Mouse (Mus musculus) stomach, embryonic 16.5 days (tissue): ENCODE measurements around the gene Sec14l3. TPM values are rescaled to one million over a fixed set of nuclear protein-coding genes. Genes with fewer than 3 reads are reported as not detected.

Experiments
- ATAC-seq: fragments of 200-750 bp; cut with Nextera tagmentation; 2 replicates; pipeline ENCODE4 v1.8.0; 2017; ENCODE audit warnings: moderate number of reproducible peaks, moderate TSS enrichment; ENCODE audit not compliant: insufficient read depth, low FRiP score
- H3K27ac ChIP-seq: fragments of 300-500 bp; sonication (generic); 2 replicates; pipeline ENCODE4 v1.5.1; 2014; ENCODE audit warnings: low read length
- H3K27me3 ChIP-seq: fragments of 300-500 bp; sonication (generic); 2 replicates; pipeline ENCODE4 v1.6.1; 2014; ENCODE audit warnings: low read length, control low read depth, mixed read lengths; ENCODE audit not compliant: control insufficient read depth, insufficient read depth
- H3K36me3 ChIP-seq: fragments of 300-500 bp; sonication (generic); 2 replicates; pipeline ENCODE4 v1.6.1; 2014; ENCODE audit warnings: low read length; ENCODE audit not compliant: control insufficient read depth, insufficient read depth
- H3K4me1 ChIP-seq: fragments of 300-500 bp; sonication (generic); 2 replicates; pipeline ENCODE4 v1.6.1; 2014; ENCODE audit warnings: low read length, control low read depth, mixed read lengths; ENCODE audit not compliant: control insufficient read depth, insufficient read depth
- H3K4me2 ChIP-seq: fragments of 300-500 bp; sonication (generic); 2 replicates; pipeline ENCODE4 v1.6.1; 2014; ENCODE audit warnings: low read depth, low read length, mixed read lengths
- H3K4me3 ChIP-seq: fragments of 300-500 bp; sonication (generic); replicated peaks from 2 replicates; pipeline ENCODE4 v1.5.1; 2014; ENCODE audit warnings: mild to moderate bottlenecking, low read length
- H3K9ac ChIP-seq: fragments of 300-500 bp; sonication (generic); 2 replicates; pipeline ENCODE4 v1.6.1; 2014; ENCODE audit warnings: low read length
- H3K9me3 ChIP-seq: fragments of 300-500 bp; sonication (generic); replicated peaks from 2 replicates; pipeline ENCODE4 v1.6.1; 2016; ENCODE audit warnings: low read length, control low read depth; ENCODE audit not compliant: control insufficient read depth
- WGBS: fragments of 180-500 bp; shearing (Covaris S2); extraction: QIAGEN DNeasy Blood & Tissue Kit; methylation state at CpG from one replicate; pipeline ENCODE4 v1.1.7; 2014; 5-methylcytosine and 5-hydroxymethylcytosine counted together
- polyA plus RNA-seq: library from polyadenylated mRNA; unstranded; fragments of >200 nt; fragmentation: Nextera tagmentation; extraction: Ambion mirVana; gene quantifications from 2 replicates; pipeline ENCODE4 v1.2.1, GENCODE M21; 2015

The Sec14l3 gene
- polyA plus RNA-seq, 1 experiment from 2014 or later = 0.15 TPM

DNA sequence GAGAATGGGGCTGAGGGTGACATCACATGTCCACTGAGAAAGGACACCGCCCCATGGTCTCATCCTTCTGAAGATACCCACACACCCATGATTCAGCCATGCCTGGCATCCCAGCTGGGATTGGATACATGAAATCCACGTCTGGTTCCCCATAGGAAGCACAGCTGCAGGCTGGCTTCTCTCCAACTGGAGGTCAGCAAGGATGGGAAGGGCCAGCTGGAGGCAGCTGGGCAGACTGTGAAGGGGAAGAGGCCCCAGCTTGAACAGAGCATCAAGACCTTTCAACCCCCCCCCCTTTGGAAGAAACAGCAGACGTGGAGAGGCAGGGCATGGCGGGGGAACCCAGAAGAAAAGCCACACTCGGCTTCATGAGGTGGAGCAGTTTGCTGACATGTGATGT is 18.1 kb upstream of the Sec14l3 start:
- Histone ChIP-seq H3K9ac (no peak overlapping the region), H3K27me3 (no peaks in the 10 kb centered on the region), H3K4me1 (no peaks in the 10 kb centered on the region), H3K4me3 (no peak overlapping the region), H3K36me3 (no peaks in the 10 kb centered on the region), H3K27ac (no peak overlapping the region), H3K9me3 (no peaks in the 10 kb centered on the region), H3K4me2 (no peak overlapping the region)
- 57% methylated on average over 5 of the region's 5 CpGs for WGBS
- ATAC-seq = peak; percentile 37; the same call in 1 of the 2 replicates

DNA sequence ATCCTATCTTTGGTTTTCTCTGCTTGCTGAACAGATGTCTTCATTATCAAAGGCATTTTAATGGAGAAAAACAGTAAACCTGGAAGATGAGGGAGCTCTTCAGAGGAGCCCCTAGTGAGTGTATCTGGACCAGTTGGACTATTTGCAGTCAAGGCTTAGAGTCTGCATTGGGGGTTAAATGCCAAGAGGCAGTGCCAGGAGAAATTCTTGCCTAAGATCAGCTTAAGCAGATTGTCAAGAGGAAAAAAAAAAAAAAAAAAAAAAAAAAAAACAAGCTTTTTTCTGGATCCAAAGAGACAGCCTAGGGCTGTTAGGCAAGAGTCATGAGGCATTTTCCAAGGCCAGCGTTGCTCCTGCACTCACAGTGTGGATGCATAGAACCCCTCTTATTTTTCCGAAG is 16.9 kb upstream of the Sec14l3 start:
- ATAC-seq = no peak
- H3K4me1 ChIP-seq = no peaks in the 10 kb centered on the region
- no peak overlapping the region for H3K4me2 ChIP-seq
- WGBS = 88% methylated on average over 2 of the region's 2 CpGs
- no peaks in the 10 kb centered on the region for H3K36me3 ChIP-seq
- no peaks in the 10 kb centered on the region for H3K27me3 ChIP-seq
- H3K4me3 ChIP-seq = no peak overlapping the region
- no peak overlapping the region for H3K9ac ChIP-seq
- H3K9me3 ChIP-seq = no peaks in the 10 kb centered on the region
- H3K27ac ChIP-seq = no peak overlapping the region

DNA sequence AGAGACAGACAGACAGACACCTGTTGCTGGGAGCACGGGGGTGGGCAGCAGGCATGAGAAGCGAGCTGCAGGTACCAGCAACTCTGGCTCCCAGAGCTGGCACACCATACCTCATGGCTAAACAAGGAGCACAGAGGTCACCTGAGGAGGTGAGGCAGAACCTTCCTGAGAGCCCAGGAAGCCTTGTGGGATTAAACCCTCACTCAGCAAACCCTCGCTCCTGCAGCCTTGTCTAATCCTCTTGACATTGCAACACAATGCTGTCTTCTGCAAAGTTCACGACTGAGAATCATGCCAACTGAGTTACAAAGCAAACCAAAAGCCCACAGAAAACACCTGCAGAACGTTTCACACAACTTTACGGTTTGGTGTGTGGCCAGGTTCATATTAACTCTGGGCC is 16.2 kb upstream of the Sec14l3 start:
- Histone ChIP-seq H3K4me2 (no peak overlapping the region), H3K36me3 (no peaks in the 10 kb centered on the region), H3K4me1 (no peaks in the 10 kb centered on the region), H3K4me3 (no peak overlapping the region), H3K9ac (no peak overlapping the region), H3K27me3 (no peaks in the 10 kb centered on the region), H3K27ac (no peak overlapping the region), H3K9me3 (no peaks in the 10 kb centered on the region)
- 85% methylated on average over 6 of the region's 6 CpGs for WGBS
- no peak for ATAC-seq

DNA sequence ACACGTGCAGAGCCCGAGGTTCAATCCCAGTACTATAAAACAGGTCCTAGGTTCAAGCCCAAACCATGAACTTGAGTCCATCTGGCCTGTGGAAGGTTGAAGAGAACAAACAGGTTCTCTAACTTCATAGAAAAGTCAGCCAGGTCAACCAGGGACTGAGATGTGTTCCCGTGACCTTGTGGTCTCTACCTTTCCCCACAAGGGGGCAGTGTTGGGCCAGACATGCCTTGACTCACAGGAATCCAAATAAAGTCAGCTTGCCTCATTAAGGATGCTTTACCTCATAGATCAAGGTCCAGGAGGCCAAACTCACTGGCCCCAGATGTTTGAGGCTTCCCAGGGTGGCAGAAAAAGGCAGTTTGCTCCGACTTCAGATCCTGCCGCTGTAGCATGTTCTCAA is 11.1 kb upstream of the Sec14l3 start:
- H3K4me2 ChIP-seq = no peak overlapping the region
- ATAC-seq = no peak
- no peak overlapping the region for H3K4me3 ChIP-seq
- H3K36me3 ChIP-seq = no peaks in the 10 kb centered on the region
- no peak overlapping the region for H3K27ac ChIP-seq
- H3K9me3 ChIP-seq = no peaks in the 10 kb centered on the region
- H3K4me1 ChIP-seq = no peaks in the 10 kb centered on the region
- no peak overlapping the region for H3K9ac ChIP-seq
- no peaks in the 10 kb centered on the region for H3K27me3 ChIP-seq
- 16% methylated on average over 5 of the region's 5 CpGs for WGBS

DNA sequence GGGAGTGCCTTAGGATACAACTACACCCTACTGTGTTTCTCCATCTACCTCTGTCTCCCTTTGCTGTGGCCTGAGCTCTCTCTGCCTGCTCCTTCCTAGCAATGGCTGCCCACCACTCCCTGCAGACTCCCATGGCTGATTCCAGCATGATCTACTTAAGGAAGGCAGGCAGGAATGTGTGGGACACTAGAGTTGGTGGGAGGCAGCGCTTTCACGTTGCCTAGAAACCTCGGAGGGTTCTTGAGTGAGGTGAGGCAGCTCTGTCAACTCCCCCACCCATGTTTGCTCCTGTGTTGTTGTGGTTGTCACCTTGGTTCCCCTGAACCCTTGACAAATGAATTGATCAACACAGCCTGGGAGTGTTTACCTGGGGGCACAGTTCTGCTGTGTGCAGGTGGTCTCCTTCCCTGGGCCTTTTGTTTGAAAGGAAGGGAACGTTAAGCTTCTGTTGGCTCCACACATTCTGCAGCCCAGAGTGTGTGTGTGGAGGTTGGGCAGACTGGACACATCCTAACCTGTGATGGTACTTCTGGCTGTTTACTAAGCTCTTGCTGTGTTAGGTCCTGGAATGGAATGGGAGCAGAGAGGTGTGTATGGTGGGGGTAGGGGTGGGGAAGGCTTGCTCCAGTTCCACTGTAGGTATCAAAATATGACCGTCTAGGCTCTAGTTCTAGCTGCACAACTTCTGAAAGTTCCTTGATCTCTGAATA is 3.6 kb upstream of the Sec14l3 start:
- Histone ChIP-seq H3K4me2 (no peak overlapping the region), H3K27ac (no peak overlapping the region)
- WGBS = 45% methylated on average over 5 of the region's 5 CpGs

DNA sequence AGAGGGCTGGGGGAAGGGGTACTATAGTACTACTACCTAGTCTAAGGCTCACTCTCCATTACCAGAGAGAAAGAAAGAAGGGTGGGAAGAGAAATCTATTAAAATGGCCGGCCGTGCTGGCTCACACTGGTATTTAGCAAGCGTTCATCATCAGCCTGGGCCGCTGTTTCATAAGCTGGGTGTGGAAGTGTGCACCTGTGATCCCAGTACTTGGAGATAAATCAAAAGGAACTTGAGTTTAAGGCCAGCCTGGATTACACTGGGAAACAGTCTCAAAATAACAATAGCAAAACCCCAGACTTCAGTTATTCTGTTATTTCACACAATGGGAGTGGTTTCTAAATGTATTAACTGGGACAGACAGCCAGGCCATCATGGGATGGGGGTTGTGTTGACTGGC is 2.1 kb upstream of the Sec14l3 start:
- ATAC-seq = no peak
- H3K4me2 ChIP-seq = no peak overlapping the region
- H3K9me3 ChIP-seq = no peaks in the 10 kb centered on the region
- WGBS = 83% methylated on average over 4 of the region's 4 CpGs
- no peaks in the 10 kb centered on the region for H3K4me1 ChIP-seq
- no peaks in the 10 kb centered on the region for H3K27me3 ChIP-seq
- H3K4me3 ChIP-seq = no peak overlapping the region
- H3K27ac ChIP-seq = no peak overlapping the region
- H3K36me3 ChIP-seq = no peaks in the 10 kb centered on the region
- H3K9ac ChIP-seq = no peak overlapping the region

More for the DNA sequence above, 3.6 kb upstream of the Sec14l3 start:
- Histone ChIP-seq H3K27me3 (no peaks in the 10 kb centered on the region), H3K9ac (no peak overlapping the region), H3K4me3 (no peak overlapping the region), H3K4me1 (no peaks in the 10 kb centered on the region), H3K36me3 (no peaks in the 10 kb centered on the region), H3K9me3 (no peaks in the 10 kb centered on the region)
- no peak for ATAC-seq

DNA sequence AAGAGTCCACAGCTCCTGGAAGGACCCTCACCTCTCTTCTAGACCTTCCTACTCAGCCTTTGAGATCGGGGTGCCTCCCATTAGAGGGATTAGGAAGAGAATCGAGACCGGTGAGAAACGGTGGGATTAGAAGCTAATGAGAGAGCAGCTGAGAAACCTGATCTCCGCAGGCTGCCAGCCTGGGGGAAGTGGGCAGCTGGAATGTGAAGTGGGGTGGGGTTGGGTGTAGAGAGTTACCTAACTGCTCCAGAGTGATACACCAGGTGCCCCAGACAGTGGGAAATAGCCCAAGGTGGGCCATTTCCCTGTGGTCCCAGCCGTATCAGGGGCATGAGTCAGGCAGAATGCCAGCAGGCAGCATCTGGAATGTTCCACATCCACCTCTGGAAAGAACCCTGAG is 1.7 kb upstream of the Sec14l3 start:
- H3K9ac ChIP-seq = no peak overlapping the region
- no peaks in the 10 kb centered on the region for H3K27me3 ChIP-seq
- no peaks in the 10 kb centered on the region for H3K9me3 ChIP-seq
- no peaks in the 10 kb centered on the region for H3K36me3 ChIP-seq
- no peak overlapping the region for H3K4me2 ChIP-seq
- no peak for ATAC-seq
- WGBS = 37% methylated on average over 6 of the region's 6 CpGs
- H3K27ac ChIP-seq = no peak overlapping the region
- no peak overlapping the region for H3K4me3 ChIP-seq
- H3K4me1 ChIP-seq = no peaks in the 10 kb centered on the region

DNA sequence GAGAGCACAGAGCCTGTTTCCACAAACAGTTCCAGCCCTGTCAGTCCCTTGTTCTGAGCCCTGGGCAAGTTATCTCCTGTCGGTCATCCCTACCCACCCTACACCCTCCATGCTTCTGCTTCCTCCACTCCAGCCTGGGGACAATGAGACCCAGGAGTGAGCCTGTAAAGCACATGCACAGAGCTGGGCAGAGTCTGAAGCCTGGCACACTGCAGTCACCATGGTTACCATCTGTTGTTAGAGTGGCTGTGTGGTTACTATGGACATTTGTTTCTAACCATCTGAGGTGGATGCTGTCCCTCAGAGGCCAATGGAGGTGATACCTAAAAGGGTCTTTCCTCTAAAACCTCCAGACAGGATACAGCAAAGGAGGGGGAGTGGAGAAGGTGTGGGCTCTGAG is 5.0 kb downstream of the Sec14l3 start:
- 74% methylated on average over 1 of the region's 1 CpGs for WGBS
- Histone ChIP-seq H3K27ac (no peak overlapping the region), H3K4me1 (no peaks in the 10 kb centered on the region), H3K36me3 (no peaks in the 10 kb centered on the region), H3K4me3 (no peak overlapping the region), H3K4me2 (no peak overlapping the region), H3K9ac (no peak overlapping the region), H3K9me3 (no peaks in the 10 kb centered on the region), H3K27me3 (no peaks in the 10 kb centered on the region)
- no peak for ATAC-seq

DNA sequence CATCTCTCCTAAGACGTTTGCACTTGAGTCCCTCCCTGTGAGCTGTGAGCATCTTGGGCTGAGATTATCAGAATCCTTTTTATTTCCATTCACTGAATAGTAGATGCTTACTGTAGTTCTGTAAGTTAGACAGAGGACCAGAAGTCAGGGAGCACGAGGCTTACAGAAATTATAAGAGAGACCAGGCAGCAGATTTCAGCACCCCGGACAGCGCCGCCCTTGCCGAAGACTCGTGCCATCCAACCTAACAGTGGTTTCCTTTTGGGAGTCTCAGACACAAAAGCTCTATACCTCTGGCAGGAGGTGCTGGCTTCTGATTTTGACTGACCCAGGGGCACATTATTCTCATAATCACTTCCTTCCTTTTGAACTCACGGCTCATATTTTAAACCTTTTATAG is 12.0 kb downstream of the Sec14l3 start:
- WGBS = 13% methylated on average over 8 of the region's 8 CpGs
- ATAC-seq = no peak
- no peak overlapping the region for H3K9ac ChIP-seq
- H3K27me3 ChIP-seq = no peaks in the 10 kb centered on the region
- H3K4me1 ChIP-seq = no peaks in the 10 kb centered on the region
- no peak overlapping the region for H3K4me3 ChIP-seq
- no peak overlapping the region for H3K4me2 ChIP-seq
- no peaks in the 10 kb centered on the region for H3K36me3 ChIP-seq
- H3K27ac ChIP-seq = no peak overlapping the region
- H3K9me3 ChIP-seq = no peaks in the 10 kb centered on the region
